Mouse (Mus musculus) urinary bladder, adult 18-20 months (tissue): Measurements from ENCODE around the gene S100a16.
A peak's percentile ranks its signal among the peaks of the same experiment; 100 is the strongest.

Source experiments
- DNase-seq, 2 experiments: peaks; one replicate each; pipeline ENCODE4 v3.0.0; 2022; ENCODE audit warnings: low spot score in 2 of 2, mixed read lengths in 2 of 2

Gene S100a16

GRCm38 (mm10) chr3:90537141-90537904, at the start of gene S100a16:
Gene S100a16 (plus strand): TSS chr3:90537254.
- peak; percentile 65 to 85 for DNase-seq

- no peak for DNase-seq
These were observed 48.5 kb upstream of the S100a16 start for GRCm38 (mm10) chr3:90488576-90488975.

- peak; percentile 92 to 95 for DNase-seq
These were observed 46.3 kb upstream of the S100a16 start, which contains the start of gene Snapin for GRCm38 (mm10) chr3:90490696-90491256. Gene Snapin (minus strand): TSS chr3:90491033.

- no peak for DNase-seq
These were observed 45.7 kb upstream of the S100a16 start for GRCm38 (mm10) chr3:90491350-90491749.

- no peak for DNase-seq
These were observed 43.1 kb upstream of the S100a16 start for GRCm38 (mm10) chr3:90493831-90494540.

GRCm38 (mm10) chr3:90495850-90496525, 41.1 kb upstream of the S100a16 start:
- no peak for DNase-seq

- no peak for DNase-seq
These were observed 39.5 kb upstream of the S100a16 start for GRCm38 (mm10) chr3:90497597-90497996.

- no peak for DNase-seq
These were observed 33.6 kb upstream of the S100a16 start for GRCm38 (mm10) chr3:90503444-90503843.

- no peak for DNase-seq
These were observed 31.8 kb upstream of the S100a16 start for GRCm38 (mm10) chr3:90505216-90505615.

- no peak for DNase-seq
These were observed 30.7 kb upstream of the S100a16 start for GRCm38 (mm10) chr3:90506362-90506761.

- DNase-seq = no peak
These were observed 28.6 kb upstream of the S100a16 start for GRCm38 (mm10) chr3:90508287-90508949.

- peak; percentile 99 for DNase-seq
These were observed 27.9 kb upstream of the S100a16 start, which contains the start of gene Chtop for GRCm38 (mm10) chr3:90508950-90509746. Gene Chtop (minus strand): TSS chr3:90509498.

GRCm38 (mm10) chr3:90509747-90510123, 27.3 kb upstream of the S100a16 start:
- DNase-seq = no peak

GRCm38 (mm10) chr3:90512276-90512675, 24.8 kb upstream of the S100a16 start:
- DNase-seq = no peak

- DNase-seq = no peak
These were observed 24.0 kb upstream of the S100a16 start for GRCm38 (mm10) chr3:90512948-90513642.

- peak; percentile 59 to 85 for DNase-seq
These were observed 23.1 kb upstream of the S100a16 start, which contains the start of the genes S100a1 and S100a13 for GRCm38 (mm10) chr3:90513796-90514590. Gene S100a1 (minus strand): TSS chr3:90514392. Gene S100a13 (plus strand): TSS chr3:90514435.

GRCm38 (mm10) chr3:90514691-90515090, 22.4 kb upstream of the S100a16 start:
- peak; percentile 45 to 62 for DNase-seq

- DNase-seq = no peak
These were observed 21.8 kb upstream of the S100a16 start for GRCm38 (mm10) chr3:90515242-90515641.

- DNase-seq = no peak
These were observed 21.3 kb upstream of the S100a16 start for GRCm38 (mm10) chr3:90515789-90516188.
